Mouse (Mus musculus): ENCODE measurements around the gene Lrg1. TPM values are rescaled to one million over a fixed set of nuclear protein-coding genes. Genes with fewer than 3 reads are reported as not detected.

Lrg1 gene
- polyA plus RNA-seq, 1 experiment = 3.7 TPM

DNA sequence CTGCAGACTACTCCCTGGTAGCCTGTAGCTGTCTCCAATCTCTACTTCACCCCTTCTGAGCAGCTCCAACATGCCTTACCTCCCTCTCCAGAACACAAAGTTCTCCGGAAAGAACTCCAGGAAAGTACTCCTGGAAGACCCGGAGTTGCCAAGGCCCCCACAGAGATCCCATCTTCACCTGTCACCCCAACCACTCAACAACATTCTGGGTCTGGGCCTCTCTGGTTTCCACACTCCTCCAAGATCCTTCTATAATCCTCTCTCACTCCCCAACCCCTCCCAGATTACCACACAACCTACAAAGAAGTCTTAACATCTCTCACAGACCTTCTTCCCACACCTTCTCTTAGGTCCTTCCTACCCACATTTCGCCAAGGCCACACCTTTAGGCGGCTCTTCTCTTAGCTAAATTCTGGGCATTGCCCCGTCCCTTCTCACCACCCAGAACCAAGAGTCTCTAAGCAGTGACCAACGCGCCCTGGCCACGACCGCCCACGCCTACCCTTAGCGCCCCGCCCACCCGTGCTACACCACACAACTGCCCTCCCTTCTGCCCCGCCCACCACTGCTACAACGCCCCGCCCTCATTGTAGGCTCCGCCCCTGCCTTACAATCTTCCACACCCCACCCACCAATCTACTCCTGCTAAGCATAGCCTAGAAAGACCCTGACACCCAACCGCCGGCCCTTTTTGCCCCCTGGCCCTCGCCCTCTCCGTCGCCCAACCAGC is 47.5 kb downstream of the Lrg1 start:
- no peak; the same call in 1 of the 2 replicates for TF ChIP-seq POLR2A (IDR thresholded peaks at IDR 0.05; ENCODE audit: control insufficient read depth, low read depth, low read length)
- peak overlapping the region; percentile 95 for H3K4me3 ChIP-seq (ENCODE audit: control insufficient read depth, low read depth, low read length)
- peak overlapping the region; percentile 99 for H3K27ac ChIP-seq (ENCODE audit: control insufficient read depth, insufficient read depth, low read depth, low read length)
- H3K36me3 ChIP-seq (ENCODE audit: control insufficient read depth, insufficient read depth, low read length) = peaks cover 2% of the 10 kb centered on the region; the same call in 1 of the 2 replicates
- peaks cover 2% of the 10 kb centered on the region for H3K4me1 ChIP-seq (ENCODE audit: control insufficient read depth, insufficient read depth, low read length)
- H3K27me3 ChIP-seq (ENCODE audit: control insufficient read depth, insufficient read depth, low read length) = no peaks in the 10 kb centered on the region

DNA sequence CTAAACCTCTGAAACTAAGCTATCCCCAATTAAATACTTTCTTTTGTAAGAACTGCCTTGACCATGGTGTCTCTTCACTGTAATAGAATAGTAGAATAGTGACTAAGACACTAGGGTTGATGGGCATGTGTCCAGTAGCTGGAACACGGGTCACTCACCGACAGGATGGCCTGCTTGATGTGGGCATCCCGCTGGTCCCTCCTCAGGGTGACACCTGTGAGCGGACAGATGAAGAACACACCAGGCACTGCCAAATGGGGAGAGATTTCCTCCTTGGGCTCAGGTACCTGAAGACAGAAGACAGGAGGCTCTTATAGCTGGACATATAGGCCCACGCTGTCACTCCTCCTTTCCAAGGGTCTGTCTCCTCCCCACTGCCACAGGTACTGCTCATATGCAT is 49.6 kb downstream of the Lrg1 start:
- no peak for TF ChIP-seq POLR2A (IDR thresholded peaks at IDR 0.05; ENCODE audit: control insufficient read depth, low read depth, low read length)
- no peak for TF ChIP-seq CTCF (IDR thresholded peaks at IDR 0.05; ENCODE audit: control insufficient read depth, insufficient read depth, insufficient replicate concordance, low read depth, low read length)
- Histone ChIP-seq H3K4me3 (ENCODE audit: control insufficient read depth, low read depth, low read length) (no peak overlapping the region; the same call in 1 of the 2 replicates), H3K36me3 (ENCODE audit: control insufficient read depth, insufficient read depth, low read length) (peaks cover 2% of the 10 kb centered on the region; the same call in 1 of the 2 replicates)

DNA sequence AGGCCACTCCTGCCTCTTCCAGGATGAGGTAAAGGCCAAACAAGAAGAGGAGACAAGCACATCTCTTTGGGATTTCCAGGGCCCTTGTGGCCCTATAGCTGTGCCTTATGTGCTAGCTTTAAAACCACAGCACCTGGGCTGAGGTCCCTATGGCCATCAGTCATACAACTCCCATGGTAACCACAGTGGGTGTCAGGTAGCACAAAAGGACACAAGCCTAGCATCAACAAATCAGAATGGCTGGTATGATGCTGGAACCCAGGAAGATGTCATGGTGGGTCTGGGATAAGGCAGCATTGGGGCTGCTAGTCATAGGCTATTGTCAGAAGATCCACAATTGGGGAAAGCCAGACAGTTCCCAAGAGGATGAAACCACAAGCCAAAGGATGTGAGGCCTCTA is 50.7 kb downstream of the Lrg1 start:
- H3K36me3 ChIP-seq (ENCODE audit: control insufficient read depth, insufficient read depth, low read length) = peaks cover 2% of the 10 kb centered on the region; the same call in 1 of the 2 replicates
- no peak overlapping the region for H3K4me3 ChIP-seq (ENCODE audit: control insufficient read depth, low read depth, low read length)
- peaks cover 2% of the 10 kb centered on the region for H3K4me1 ChIP-seq (ENCODE audit: control insufficient read depth, insufficient read depth, low read length)
- H3K27me3 ChIP-seq (ENCODE audit: control insufficient read depth, insufficient read depth, low read length) = no peaks in the 10 kb centered on the region
- TF ChIP-seq CTCF (IDR thresholded peaks at IDR 0.05; ENCODE audit: control insufficient read depth, insufficient read depth, insufficient replicate concordance, low read depth, low read length) (no peak), POLR2A (IDR thresholded peaks at IDR 0.05; ENCODE audit: control insufficient read depth, low read depth, low read length) (no peak)
- no peak overlapping the region for H3K27ac ChIP-seq (ENCODE audit: control insufficient read depth, insufficient read depth, low read depth, low read length)

More for the DNA sequence above, 49.6 kb downstream of the Lrg1 start:
- Histone ChIP-seq H3K4me1 (ENCODE audit: control insufficient read depth, insufficient read depth, low read length) (peaks cover 2% of the 10 kb centered on the region), H3K27me3 (ENCODE audit: control insufficient read depth, insufficient read depth, low read length) (no peaks in the 10 kb centered on the region), H3K27ac (ENCODE audit: control insufficient read depth, insufficient read depth, low read depth, low read length) (no peak overlapping the region)

Other genes with a start within 250 kb of the Lrg1 start
- 0.17 and 0.23 TPM in 2 replicates for gene Zfp119a, start 243.1 kb downstream of the Lrg1 start, polyA plus RNA-seq (2012; rRNA removed)
- 0.19 and 0.59 TPM in 2 replicates for gene Zfp959, start 229.9 kb downstream of the Lrg1 start, polyA plus RNA-seq (2012; rRNA removed)
- gene Zfp119b, start 172.5 kb downstream of the Lrg1 start, polyA plus RNA-seq (2012; rRNA removed) = 0.24 and 0.48 TPM in 2 replicates
- 0.53 and 0.75 TPM in 2 replicates for gene Ebi3, start 169.4 kb downstream of the Lrg1 start, polyA plus RNA-seq (2012; rRNA removed)
- 4.9 TPM in 2 replicates for gene Yju2, start 162.9 kb downstream of the Lrg1 start, polyA plus RNA-seq (2012; rRNA removed)
- gene Shd, start 151.5 kb downstream of the Lrg1 start, polyA plus RNA-seq (2012; rRNA removed) = 0.63 and 1.1 TPM in 2 replicates
- 2.3 and 2.4 TPM in 2 replicates for gene Fsd1, start 135.5 kb downstream of the Lrg1 start, polyA plus RNA-seq (2012; rRNA removed)
- gene Stap2, start 116.4 kb downstream of the Lrg1 start, polyA plus RNA-seq (2012; rRNA removed) = 18.4 and 19.1 TPM in 2 replicates
- 12.7 and 13.1 TPM in 2 replicates for gene Mpnd, start 116.3 kb downstream of the Lrg1 start, polyA plus RNA-seq (2012; rRNA removed)
- gene Sh3gl1, start 85.4 kb downstream of the Lrg1 start, polyA plus RNA-seq (2012; rRNA removed) = 91.9 and 105 TPM in 2 replicates
- gene Chaf1a, start 81.6 kb downstream of the Lrg1 start, polyA plus RNA-seq (2012; rRNA removed) = 70.3 and 71.8 TPM in 2 replicates
- gene Ubxn6, start 47.0 kb downstream of the Lrg1 start, polyA plus RNA-seq (2012; rRNA removed) = 646 and 694 TPM in 2 replicates
- 115 and 135 TPM in 2 replicates for gene Hdgfl2, start 42.4 kb downstream of the Lrg1 start, polyA plus RNA-seq (2012; rRNA removed)
- gene Plin4, start 12.2 kb downstream of the Lrg1 start, polyA plus RNA-seq (2012; rRNA removed) = 1.5 and 4.2 TPM in 2 replicates
- gene Plin5, start 4.4 kb downstream of the Lrg1 start, polyA plus RNA-seq (2012; rRNA removed) = 1.7 and 2.7 TPM in 2 replicates
- gene Sema6b, start 18.3 kb upstream of the Lrg1 start, polyA plus RNA-seq (2012; rRNA removed) = 0.28 and 0.63 TPM in 2 replicates
- gene Tnfaip8l1, start 40.5 kb upstream of the Lrg1 start, polyA plus RNA-seq (2012; rRNA removed) = 0.29 and 0.31 TPM in 2 replicates
- 49.9 and 56.7 TPM in 2 replicates for gene Mydgf, start 61.9 kb upstream of the Lrg1 start, polyA plus RNA-seq (2012; rRNA removed)
- 12.8 and 15.0 TPM in 2 replicates for gene Dpp9, start 96.9 kb upstream of the Lrg1 start, polyA plus RNA-seq (2012; rRNA removed)
- gene Fem1a, start 134.8 kb upstream of the Lrg1 start, polyA plus RNA-seq (2012; rRNA removed) = 5.7 and 7.0 TPM in 2 replicates
- gene Ticam1, start 154.8 kb upstream of the Lrg1 start, polyA plus RNA-seq (2012; rRNA removed) = 3.4 and 3.7 TPM in 2 replicates
- gene Plin3, start 170.9 kb upstream of the Lrg1 start, polyA plus RNA-seq (2012; rRNA removed) = 21.9 and 22.3 TPM in 2 replicates
- 274 and 296 TPM in 2 replicates for gene Arrdc5, start 178.3 kb upstream of the Lrg1 start, polyA plus RNA-seq (2012; rRNA removed)
- gene Uhrf1, start 181.3 kb upstream of the Lrg1 start, polyA plus RNA-seq (2012; rRNA removed) = 41.1 and 43.1 TPM in 2 replicates
- gene Kdm4b, start 204.1 kb upstream of the Lrg1 start, polyA plus RNA-seq (2012; rRNA removed) = 20.0 and 21.9 TPM in 2 replicates

Measured in testis, adult 2 months (tissue).